25 mouse cellular contexts compared by ENCODE assay signal in the genomic region with DNA sequence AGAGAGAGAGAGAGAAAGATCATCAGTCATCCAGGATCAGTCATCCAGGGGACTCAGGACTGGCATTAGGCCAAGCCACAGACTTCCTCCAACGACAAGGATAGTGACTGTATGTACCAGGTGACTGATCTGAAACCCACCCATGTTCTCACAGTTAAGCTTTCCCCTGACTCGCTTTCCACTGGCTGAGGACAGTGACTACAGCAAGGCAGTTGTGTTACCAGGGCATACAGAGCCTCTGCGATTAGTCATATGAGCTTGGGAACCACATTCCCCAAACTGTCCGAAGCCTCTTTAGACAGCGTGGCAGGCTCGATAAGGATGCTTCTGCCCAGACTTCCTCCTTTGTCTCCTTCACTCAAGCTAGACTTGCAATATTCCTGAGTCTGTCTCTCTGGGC. TPM values are rescaled to one million over a fixed set of nuclear protein-coding genes. Genes with fewer than 3 reads are reported as not detected.
DNase-seq lines count a peak whose midpoint lies in the region; ATAC-seq and TF ChIP-seq lines count a peak whose summit lies in the region.
"Had no signal": no experiment of that assay in that cellular context is flagged by ENCODE, and none has a peak within 500 bp of the region (broad histone marks: within the 10 kb centered on the region; RNA-seq: fewer than 3 reads in every experiment).

No protein-coding gene starts in this region.

- no peaks in the 10 kb centered on the region for H3K9me3 ChIP-seq in embryonic facial prominence, embryonic 10.5 days
- H3K9me3 ChIP-seq: heart, embryonic 10.5 days; limb, embryonic 15.5 days; midbrain, embryonic 13.5 days; neural tube, embryonic 15.5 days had no signal

- no peaks in the 10 kb centered on the region for H3K79me3 ChIP-seq in C2C12 (ENCODE audit: low read depth)

- DNase-seq in 3134 (ENCODE audit: extremely low read depth, insufficient read length, low spot score) = peak; percentile 38
- DNase-seq in NIH3T3 (ENCODE audit: low read depth) = peak; percentile 24
- DNase-seq in cerebellum, postnatal 36 days = no peak
- no peak for DNase-seq in embryonic facial prominence, embryonic 10.5 days (ENCODE audit: low spot score)
- DNase-seq in gastrocnemius, adult 18-20 months (ENCODE audit: low spot score) = no peak
- no peak for DNase-seq in lung, postnatal 14 days
- DNase-seq: adrenal gland, postnatal 25 days; cerebellum, adult 11-12 months; cerebellum, postnatal 14 days; gastrocnemius, postnatal 14 days; kidney, adult 2 months; kidney, postnatal 14 days; layer of hippocampus, postnatal 36 days; liver, postnatal 0 days; lung, postnatal 4 days; right cerebral cortex, postnatal 4 days; thymus, postnatal 14 days had no signal

- H3K27ac ChIP-seq in embryonic facial prominence, embryonic 10.5 days (replicated peaks) = no peak overlapping the region
- H3K27ac ChIP-seq: heart, embryonic 10.5 days; layer of hippocampus, adult 2 months; limb, embryonic 15.5 days; midbrain, embryonic 13.5 days; neural tube, embryonic 15.5 days had no signal

- no peaks in the 10 kb centered on the region for H3K79me2 ChIP-seq in C2C12 (ENCODE audit: control insufficient read depth, insufficient read depth)

- H3ac ChIP-seq in C2C12 (ENCODE audit: control insufficient read depth, insufficient read length, low read depth) = no peak overlapping the region

- WGBS in embryonic facial prominence, embryonic 10.5 days = 89% methylated on average over 6 of the region's 6 CpGs

- H3K4me3 ChIP-seq in C2C12 (ENCODE audit: insufficient read depth, poor library complexity, severe bottlenecking) = no peak overlapping the region
- H3K4me3 ChIP-seq in embryonic facial prominence, embryonic 10.5 days = no peak overlapping the region
- H3K4me3 ChIP-seq: heart, embryonic 10.5 days; layer of hippocampus, adult 2 months; limb, embryonic 15.5 days; midbrain, embryonic 13.5 days; neural tube, embryonic 15.5 days had no signal

- no peaks in the 10 kb centered on the region for H3K4me1 ChIP-seq in embryonic facial prominence, embryonic 10.5 days
- H3K4me1 ChIP-seq: heart, embryonic 10.5 days; limb, embryonic 15.5 days; midbrain, embryonic 13.5 days; neural tube, embryonic 15.5 days had no signal

- no peaks in the 10 kb centered on the region for H3K27me3 ChIP-seq in C2C12 (ENCODE audit: control insufficient read depth, insufficient read depth, insufficient read length)
- H3K27me3 ChIP-seq in embryonic facial prominence, embryonic 10.5 days (replicated peaks; ENCODE audit: low read depth, poor library complexity, severe bottlenecking) = no peaks in the 10 kb centered on the region
- H3K27me3 ChIP-seq: limb, embryonic 15.5 days; midbrain, embryonic 13.5 days; neural tube, embryonic 15.5 days; Patski had no signal

- no peak for TF ChIP-seq CTCF in C2C12 (IDR thresholded peaks at IDR 0.05; ENCODE audit: control insufficient read depth, insufficient read depth, insufficient read length)

- peak; percentile 19 for ATAC-seq in inflammation-experienced regulatory T-cells, adult 6 months
- ATAC-seq: liver, postnatal 0 days; midbrain, embryonic 13.5 days had no signal

- no peaks in the 10 kb centered on the region for H3K36me3 ChIP-seq in C2C12 (ENCODE audit: control insufficient read depth, insufficient read depth)
- no peaks in the 10 kb centered on the region for H3K36me3 ChIP-seq in embryonic facial prominence, embryonic 10.5 days (replicated peaks)
- H3K36me3 ChIP-seq: heart, embryonic 10.5 days; limb, embryonic 15.5 days; midbrain, embryonic 13.5 days; neural tube, embryonic 15.5 days had no signal

TF ChIP-seq in C2C12, 6 proteins besides CTCF, POLR2A, EP300 and RAD21:
- TF ChIP-seq MAX (IDR thresholded peaks at IDR 0.05) = peak; percentile 30
- TF ChIP-seq FOSL1 (IDR thresholded peaks at IDR 0.05; ENCODE audit: insufficient read depth, low read length, poor library complexity, severe bottlenecking) = no peak

RNA-seq across cellular contexts. Expression of a gene that starts 43.7 kb away (rescaled TPM):
- 11.0 TPM for polyA plus RNA-seq in C2C12 (2012; fragmentation: generic; extraction: Trizol)
- 1 to 10 TPM in 2 of 3 experiments, under 1 TPM in 1; 0.35 to 2.2 (median 1.5) TPM for polyA plus RNA-seq in inflammation-experienced regulatory T-cells, adult 6 months (2017; shearing (Covaris generic))
- 0.67 and 1.5 TPM in 2 replicates for polyA plus RNA-seq in embryonic facial prominence, embryonic 10.5 days (2016; fragmentation: Nextera tagmentation; extraction: Ambion mirVana)
- 10 to 100 TPM; 16.0 to 46.3 TPM for total RNA-seq in gastrocnemius, adult 18-20 months (2021)

Comparison
In these comparisons a context has a peak if more than half of its experiments do, and no peak if none do; other contexts are left out.
1. DNase-seq: peak in 3134 (single experiment) and NIH3T3 (single experiment); none in cerebellum, postnatal 36 days (0 of 2), embryonic facial prominence, embryonic 10.5 days (single experiment), gastrocnemius, adult 18-20 months (single experiment) and lung, postnatal 14 days (single experiment).